Mouse (Mus musculus) B cell, adult 2 months (primary cell): ENCODE data around the gene Cep57l1.

ENCODE experiments used
- DNase-seq, 2 experiments: peaks; one replicate each; pipeline ENCODE4 v3.0.0; 2022

Cep57l1 gene

GRCm38 (mm10) chr10:41814305-41814853 is 4.7 kb upstream of the Cep57l1 start:
- no peak for DNase-seq

DNA sequence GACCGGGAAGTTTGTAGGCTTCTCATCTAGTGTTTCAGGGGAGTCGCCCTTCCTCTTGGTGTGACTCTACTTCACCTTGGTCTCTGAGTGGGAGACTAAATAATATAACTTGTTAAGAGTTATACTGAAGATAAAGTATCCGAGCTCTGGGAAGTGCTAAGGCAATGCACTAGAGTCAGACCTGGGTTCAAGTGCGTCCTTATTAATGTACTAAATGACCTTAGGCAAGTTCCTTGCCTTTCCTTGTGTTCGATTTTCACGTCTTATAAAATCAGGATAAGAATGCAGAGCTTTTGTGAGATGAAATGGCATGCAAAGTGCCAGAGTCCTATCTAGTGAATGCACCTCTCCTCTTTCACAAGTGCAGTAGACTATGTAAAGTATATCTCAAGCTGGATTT is 2.9 kb upstream of the Cep57l1 start:
- DNase-seq, result no peak

GRCm38 (mm10) chr10:41810564-41811455 is 1.1 kb upstream of the Cep57l1 start:
- DNase-seq, result no peak

- no peak for DNase-seq
Observed at GRCm38 (mm10) chr10:41809080-41809770, 446 bp downstream of the Cep57l1 start.

DNA sequence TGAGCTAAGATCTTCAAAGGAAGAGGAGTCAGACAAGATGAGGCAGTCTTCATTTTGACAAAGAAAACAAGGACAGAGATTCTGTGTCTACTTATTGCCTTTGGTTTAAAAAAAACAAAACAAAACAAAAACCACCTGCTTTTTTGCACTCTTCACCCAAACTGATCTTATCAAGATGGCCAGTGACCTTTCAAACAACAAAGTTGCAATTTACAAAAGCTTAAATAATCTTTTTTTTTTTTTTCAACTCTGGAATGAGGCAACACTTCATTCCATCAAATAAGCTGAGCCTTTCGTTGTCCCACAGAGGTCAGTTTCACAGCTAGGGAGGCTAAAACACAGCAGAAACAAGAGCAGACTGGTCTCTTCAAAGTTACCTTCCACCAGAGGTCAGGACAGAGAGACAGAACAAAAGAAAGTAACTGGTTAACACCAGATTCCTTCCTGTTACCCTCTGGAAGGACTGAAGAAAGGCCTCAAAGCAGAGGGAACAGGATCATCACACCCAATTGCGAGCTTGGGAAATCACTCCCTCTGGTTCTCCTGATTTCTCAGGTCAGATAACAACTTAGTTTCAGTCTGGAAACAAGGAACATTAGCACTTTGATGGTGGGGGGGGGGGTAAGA is 3.8 kb downstream of the Cep57l1 start:
- no peak for DNase-seq

DNA sequence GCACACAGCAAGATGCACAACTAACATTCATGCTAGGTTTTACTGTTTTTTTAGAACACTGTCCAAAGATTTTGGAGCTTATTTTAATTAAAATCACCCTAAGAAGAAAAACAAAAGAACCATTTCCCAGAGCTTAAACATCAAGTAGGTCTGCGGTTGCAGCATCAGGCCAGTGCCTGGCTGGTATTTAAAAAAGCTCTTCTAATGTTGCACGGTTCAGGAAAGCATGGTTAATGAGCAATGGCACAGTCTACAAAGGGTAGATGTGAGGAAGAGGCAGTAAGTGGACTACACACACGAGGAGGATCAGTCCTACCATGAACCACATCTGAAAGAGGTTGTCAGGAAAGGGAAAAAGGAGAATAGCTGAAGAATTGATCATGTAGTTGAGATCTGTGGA is 5.0 kb downstream of the Cep57l1 start:
- DNase-seq, result no peak

- DNase-seq, result no peak
Observed at GRCm38 (mm10) chr10:41803467-41803866, 6.2 kb downstream of the Cep57l1 start.

- DNase-seq, result no peak
Observed at GRCm38 (mm10) chr10:41797253-41797652, 12.4 kb downstream of the Cep57l1 start.

- DNase-seq, result no peak
Observed at GRCm38 (mm10) chr10:41792375-41792774, 17.3 kb downstream of the Cep57l1 start.

GRCm38 (mm10) chr10:41767254-41767653 is 42.4 kb downstream of the Cep57l1 start:
- no peak for DNase-seq

GRCm38 (mm10) chr10:41766280-41766679 is 43.4 kb downstream of the Cep57l1 start:
- DNase-seq, result no peak

- DNase-seq, result no peak
Observed at GRCm38 (mm10) chr10:41765586-41765985, 44.1 kb downstream of the Cep57l1 start.

DNA sequence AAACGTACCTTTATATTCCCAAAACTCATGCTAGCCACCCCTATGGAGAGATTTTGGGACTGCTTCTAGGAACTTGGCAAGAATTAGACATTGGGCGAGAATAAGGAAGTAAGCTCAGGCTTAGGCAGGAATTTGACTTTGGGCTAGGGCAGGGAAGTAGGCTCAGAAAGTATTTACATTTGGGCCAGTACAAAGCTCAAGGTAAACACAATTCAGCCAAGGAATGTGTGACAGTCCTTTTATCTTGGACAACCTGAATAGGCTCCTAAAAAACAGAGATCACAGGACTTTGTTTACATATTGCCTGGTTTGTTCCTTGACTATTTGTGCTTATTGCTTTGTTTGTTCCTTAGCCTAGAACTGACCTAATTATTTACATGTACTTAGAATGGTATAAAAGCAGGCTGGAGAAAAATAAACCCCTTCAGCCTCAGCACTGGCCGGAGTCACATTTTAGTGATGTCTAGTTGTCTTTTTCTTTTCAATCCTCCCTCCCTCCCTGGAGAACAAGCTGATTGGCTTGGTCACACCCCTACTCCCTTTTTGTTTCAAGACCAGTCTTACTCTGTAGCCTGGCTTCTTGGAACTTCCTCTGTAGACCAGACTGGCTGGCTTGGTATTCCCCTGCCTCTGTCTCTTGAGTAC is 45.8 kb downstream of the Cep57l1 start:
- no peak for DNase-seq

- no peak for DNase-seq
Observed at GRCm38 (mm10) chr10:41760866-41761265, 48.8 kb downstream of the Cep57l1 start.

DNA sequence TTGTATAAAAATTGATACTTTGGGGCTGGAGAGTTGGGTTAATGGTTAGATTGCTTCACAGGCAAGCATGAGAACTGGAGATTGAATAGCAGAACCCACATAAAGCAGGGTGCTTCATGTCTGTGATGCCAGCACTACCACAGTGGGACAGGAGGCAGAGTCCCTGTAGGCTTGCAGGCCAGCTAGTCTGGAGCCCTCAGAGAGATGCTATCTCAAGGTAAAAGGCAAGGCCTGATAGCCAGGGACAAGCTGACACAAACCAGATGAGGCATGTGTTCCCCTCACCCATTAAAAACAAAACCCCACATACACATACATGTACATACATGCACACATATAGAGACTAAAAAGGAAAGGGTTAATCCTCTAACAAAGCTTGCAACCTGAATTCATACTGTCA is 51.6 kb downstream of the Cep57l1 start:
- no peak for DNase-seq

DNA sequence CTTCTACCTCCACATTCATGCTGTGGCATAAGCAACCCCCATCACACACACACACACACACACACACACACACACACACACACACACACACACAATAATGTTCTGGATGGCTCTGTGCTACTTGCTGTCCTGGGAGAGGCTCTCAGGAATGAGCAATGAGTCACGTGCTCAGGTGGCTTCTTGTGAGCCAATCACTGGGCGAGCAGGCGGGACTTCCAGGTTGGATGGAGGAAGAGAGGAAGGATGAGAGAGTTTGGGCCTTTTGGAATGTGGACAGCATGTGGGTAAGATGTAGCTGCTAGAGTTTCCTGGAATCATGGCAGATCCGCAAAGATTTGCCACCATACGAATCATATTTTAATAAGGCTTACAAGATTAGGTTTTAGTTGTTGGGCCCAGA is 52.4 kb downstream of the Cep57l1 start:
- no peak for DNase-seq

- DNase-seq, result peak; percentile 22 to 29
Observed at GRCm38 (mm10) chr10:41751867-41752480, 57.7 kb downstream of the Cep57l1 start.

DNA sequence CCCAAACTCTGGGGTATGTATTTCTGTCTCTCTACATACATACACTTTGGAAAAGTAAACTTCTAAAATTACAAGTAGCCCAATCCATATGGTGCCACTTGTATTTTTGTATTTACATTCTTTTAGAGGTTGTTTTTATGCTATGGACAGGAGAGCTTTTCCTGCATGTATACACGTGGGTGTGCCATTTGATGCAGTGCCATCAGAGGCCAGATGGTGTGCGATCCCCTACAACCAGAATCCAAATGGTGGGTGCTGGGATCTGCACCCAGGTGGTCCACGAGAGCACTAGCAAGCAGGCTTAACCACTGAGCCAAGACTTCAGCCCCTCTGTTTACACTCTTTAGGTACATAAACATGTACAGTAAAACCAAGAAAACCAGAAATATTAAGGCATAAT is 60.4 kb downstream of the Cep57l1 start:
- no peak for DNase-seq

GRCm38 (mm10) chr10:41746554-41746953 is 63.1 kb downstream of the Cep57l1 start:
- no peak for DNase-seq

- no peak for DNase-seq
Observed at GRCm38 (mm10) chr10:41744006-41744405, 65.7 kb downstream of the Cep57l1 start.

GRCm38 (mm10) chr10:41740221-41740620 is 69.5 kb downstream of the Cep57l1 start:
- no peak for DNase-seq

GRCm38 (mm10) chr10:41737245-41737644 is 72.4 kb downstream of the Cep57l1 start:
- no peak for DNase-seq
